Mouse (Mus musculus) heart, adult 2 months (tissue): Measurements from ENCODE around the gene Vmn1r172. TPM values are rescaled to one million over a fixed set of nuclear protein-coding genes. Genes with fewer than 3 reads are reported as not detected.
"Not testable (repeated sequence)": the region's sequence is repeated elsewhere in the genome, so short reads cannot be mapped to it uniquely, and the experiment has no call there.

Source experiments
- DNase-seq, 2 experiments: peaks; one replicate each; pipeline ENCODE4 v3.0.0; 2021
- H3K27ac ChIP-seq: fragments of 200-600 bp; 2 replicates; pipeline ENCODE4 v1.8.1; 2022
- H3K27me3 ChIP-seq: fragments of 200-500 bp; 2 replicates; pipeline ENCODE4 v1.6.1; 2012; ENCODE audit warnings: mild to moderate bottlenecking, low read length, inconsistent platforms, mixed read lengths; ENCODE audit not compliant: control insufficient read depth, insufficient read depth
- H3K36me3 ChIP-seq: fragments of 200-500 bp; 2 replicates; pipeline ENCODE4 v1.6.1; 2012; ENCODE audit warnings: low read length, inconsistent platforms; ENCODE audit not compliant: control insufficient read depth, insufficient read depth
- H3K4me1 ChIP-seq: fragments of 200-500 bp; 2 replicates; pipeline ENCODE4 v1.6.1; 2011; ENCODE audit warnings: low read length; ENCODE audit not compliant: control insufficient read depth, insufficient read depth
- H3K4me3 ChIP-seq: fragments of 200-600 bp; 2 replicates; pipeline ENCODE4 v1.8.1; 2022
- H3K79me2 ChIP-seq: fragments of 200-500 bp; replicated peaks from 2 replicates; pipeline ENCODE4 v1.6.1; 2012; ENCODE audit warnings: mild to moderate bottlenecking, inconsistent platforms, low read length, moderate library complexity, mixed read lengths; ENCODE audit not compliant: control insufficient read depth, insufficient read depth
- H3K9ac ChIP-seq: fragments of 200-500 bp; 2 replicates; pipeline ENCODE4 v1.6.1; 2012; ENCODE audit warnings: low read depth, mild to moderate bottlenecking, control low read depth, inconsistent platforms, low read length, mixed read lengths
- CTCF ChIP-seq: fragments of 200-600 bp; IDR thresholded peaks from 2 replicates; pipeline ENCODE4 v1.8.1; 2022; ENCODE audit warnings: antibody characterized with exemption, mild to moderate bottlenecking, moderate library complexity
- EP300 ChIP-seq: fragments of 200-500 bp; IDR thresholded peaks from 2 replicates; pipeline ENCODE4 v1.6.1; 2011; ENCODE audit warnings: low read depth, low read length, control low read depth; ENCODE audit not compliant: insufficient read depth
- POLR2A ChIP-seq: fragments of 200-500 bp; IDR thresholded peaks from 2 replicates; pipeline ENCODE4 v1.6.1; 2011; ENCODE audit warnings: mild to moderate bottlenecking, low read depth, low read length, control low read depth; ENCODE audit not compliant: insufficient read depth
- WGBS: fragments of 180-500 bp; shearing (Covaris S2); methylation state at CpG from one replicate; pipeline ENCODE4 v1.1.7; 2018; 5-methylcytosine and 5-hydroxymethylcytosine counted together
- intact Hi-C: fragments of 180-260 bp; cut with DNase I; formaldehyde crosslinking; loops from one replicate; pipeline ENCODE4 v1.15.1; 2025
- long read RNA-seq: library from polyadenylated mRNA; stranded (forward); transcript quantifications from one replicate; pipeline ENCODE4 v2.0.0, GENCODE M21; 2021
- polyA plus RNA-seq: library from polyadenylated mRNA; depleted of rRNA; stranded (reverse); fragments of >200 nt; gene quantifications from 2 replicates; pipeline ENCODE4 v1.2.3, GENCODE M21; 2012; rRNA removed
- total RNA-seq, 2 experiments: library from RNA; stranded (reverse); gene quantifications; 2 replicates each; pipeline ENCODE4 v1.2.3; 2021

The Vmn1r172 gene
- not detected for total RNA-seq
- polyA plus RNA-seq, result not detected in 2 replicates
- long read RNA-seq, result 0 reads

DNA sequence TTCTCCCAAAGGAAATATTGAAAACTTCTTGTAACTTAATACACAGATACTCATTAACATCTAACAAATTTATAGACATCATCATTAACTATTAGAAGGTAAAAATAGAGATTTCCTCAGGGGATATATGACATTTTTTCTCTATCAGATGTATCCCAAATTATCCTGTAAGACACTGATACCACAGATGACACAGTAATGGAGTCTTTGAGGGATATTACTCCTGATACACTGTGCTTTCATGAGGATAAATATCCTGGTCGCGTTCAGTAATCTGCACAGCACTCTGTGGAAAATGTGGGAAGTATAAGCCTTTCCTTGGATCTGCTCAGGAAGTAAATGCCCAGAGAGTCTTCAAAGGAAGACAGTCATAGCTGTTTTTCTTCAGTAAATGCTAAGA is at the start of gene Vmn1r172:
Gene Vmn1r172 (plus strand): TSS at position 301 of the 400 bp plus-strand sequence.
- Histone ChIP-seq H3K9ac (no peak within 1 kb of the TSS), H3K4me3 (no peak within 1 kb of the TSS), H3K36me3 (no peaks in the 10 kb centered on the region), H3K4me1 (no peaks in the 10 kb centered on the region), H3K27me3 (no peaks in the 10 kb centered on the region), H3K79me2 (no peaks in the 10 kb centered on the region), H3K27ac (no peak within 1 kb of the TSS)
- no peak for TF ChIP-seq CTCF
- no peak for TF ChIP-seq POLR2A
- DNase-seq, result no peak
- intact Hi-C loops, result no loop called here
- 46% methylated on average over 2 of the region's 2 CpGs for WGBS

DNA sequence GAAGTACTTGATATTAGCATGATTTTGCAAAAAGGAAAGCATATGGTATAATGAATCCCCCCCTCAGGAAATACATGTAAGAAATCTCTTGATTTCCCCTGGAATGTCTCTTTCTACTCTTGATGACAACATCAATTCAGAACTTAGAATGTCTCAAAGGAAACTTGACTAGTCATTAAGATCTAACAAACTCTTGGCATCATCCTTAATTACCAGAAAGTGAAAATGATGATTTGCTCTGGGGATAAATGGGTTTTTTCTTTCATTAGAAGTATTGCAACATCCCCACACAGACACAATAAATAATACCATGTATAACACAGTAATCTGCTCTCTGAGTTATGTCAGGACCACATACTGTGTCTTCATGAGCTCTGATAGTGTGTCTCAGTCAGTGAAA is 27.7 kb upstream of the Vmn1r172 start, which contains the start of gene Vmn1r171:
Gene Vmn1r171 (plus strand): TSS at position 301 of the 400 bp plus-strand sequence.
- no peak within 1 kb of the TSS for H3K27ac ChIP-seq
- no peaks in the 10 kb centered on the region for H3K27me3 ChIP-seq
- H3K79me2 ChIP-seq, result no peaks in the 10 kb centered on the region
- H3K36me3 ChIP-seq, result no peaks in the 10 kb centered on the region
- intact Hi-C loops, result no loop called here
- no peak for DNase-seq
- TF ChIP-seq EP300 (no peak), POLR2A (no peak), CTCF (no peak)
- H3K9ac ChIP-seq, result no peak within 1 kb of the TSS
- H3K4me3 ChIP-seq, result no peak within 1 kb of the TSS
- no peaks in the 10 kb centered on the region for H3K4me1 ChIP-seq

DNA sequence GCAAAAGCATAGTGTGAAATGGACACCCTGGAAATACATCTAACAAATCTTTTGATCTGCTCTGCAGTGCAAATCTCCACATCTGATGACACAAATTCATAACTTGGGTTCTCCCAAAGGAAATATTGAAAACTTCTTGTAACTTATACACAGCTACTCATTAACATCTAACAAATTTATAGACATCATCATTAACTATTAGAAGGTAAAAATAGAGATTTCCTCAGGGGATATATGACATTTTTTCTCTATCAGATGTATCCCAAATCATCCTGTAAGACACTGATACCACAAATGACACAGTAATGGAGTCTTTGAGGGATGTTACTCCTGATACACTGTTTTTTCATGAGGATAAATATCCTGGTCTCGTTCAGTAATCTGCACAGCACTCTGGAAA is 42.3 kb downstream of the Vmn1r172 start, which contains the start of gene Vmn1r173:
Gene Vmn1r173 (plus strand): TSS at position 301 of the 400 bp plus-strand sequence.
- H3K27ac ChIP-seq, H3K27me3 ChIP-seq, H3K4me1 ChIP-seq, intact Hi-C loops, H3K9ac ChIP-seq, H3K4me3 ChIP-seq, DNase-seq, H3K36me3 ChIP-seq, H3K79me2 ChIP-seq: not testable (repeated sequence)
- WGBS, result 26% methylated on average over 1 of the region's 1 CpGs

Other genes starting within 250 kb of the Vmn1r172 start
- not detected for gene Vmn1r167, start 151.1 kb upstream of the Vmn1r172 start, total RNA-seq
- gene Vmn1r167, start 151.1 kb upstream of the Vmn1r172 start, polyA plus RNA-seq, result not detected in 2 replicates
- not detected for gene Vmn1r168, start 118.6 kb upstream of the Vmn1r172 start, total RNA-seq
- not detected in 2 replicates for gene Vmn1r168, start 118.6 kb upstream of the Vmn1r172 start, polyA plus RNA-seq
- gene Vmn1r169, start 82.8 kb upstream of the Vmn1r172 start, total RNA-seq, result not detected
- not detected in 2 replicates for gene Vmn1r169, start 82.8 kb upstream of the Vmn1r172 start, polyA plus RNA-seq
- not detected for gene Vmn1r170, start 52.1 kb upstream of the Vmn1r172 start, total RNA-seq
- not detected in 2 replicates for gene Vmn1r170, start 52.1 kb upstream of the Vmn1r172 start, polyA plus RNA-seq
- not detected for gene Vmn1r171, start 27.6 kb upstream of the Vmn1r172 start, total RNA-seq
- not detected in 2 replicates for gene Vmn1r171, start 27.6 kb upstream of the Vmn1r172 start, polyA plus RNA-seq
- not detected for gene Vmn1r173, start 42.4 kb downstream of the Vmn1r172 start, total RNA-seq
- not detected in 2 replicates for gene Vmn1r173, start 42.4 kb downstream of the Vmn1r172 start, polyA plus RNA-seq
- not detected for gene Vmn1r174, start 94.0 kb downstream of the Vmn1r172 start, total RNA-seq
- not detected in 2 replicates for gene Vmn1r174, start 94.0 kb downstream of the Vmn1r172 start, polyA plus RNA-seq
- gene Vmn1r175, start 152.3 kb downstream of the Vmn1r172 start, total RNA-seq, result not detected
- not detected in 2 replicates for gene Vmn1r175, start 152.3 kb downstream of the Vmn1r172 start, polyA plus RNA-seq
- gene Vmn1r176, start 179.1 kb downstream of the Vmn1r172 start, total RNA-seq, result not detected
- not detected in 2 replicates for gene Vmn1r176, start 179.1 kb downstream of the Vmn1r172 start, polyA plus RNA-seq
- not detected for gene Vmn1r177, start 208.1 kb downstream of the Vmn1r172 start, total RNA-seq
- gene Vmn1r177, start 208.1 kb downstream of the Vmn1r172 start, polyA plus RNA-seq, result not detected in 2 replicates
- not detected for gene Vmn1r178, start 233.7 kb downstream of the Vmn1r172 start, total RNA-seq
- gene Vmn1r178, start 233.7 kb downstream of the Vmn1r172 start, polyA plus RNA-seq, result not detected in 2 replicates